Mouse (Mus musculus) lung, postnatal 0 days (tissue): Measurements from ENCODE around the gene Srd5a2.

Experiments used
- CTCF ChIP-seq: IDR thresholded peaks from 2 replicates; pipeline ENCODE4 v1.5.1; 2016; ENCODE audit warnings: antibody characterized with exemption, mild to moderate bottlenecking
- EP300 ChIP-seq: IDR thresholded peaks from 2 replicates; pipeline ENCODE4 v1.6.1; 2016; ENCODE audit warnings: antibody characterized with exemption, mild to moderate bottlenecking, control low read depth

DNA sequence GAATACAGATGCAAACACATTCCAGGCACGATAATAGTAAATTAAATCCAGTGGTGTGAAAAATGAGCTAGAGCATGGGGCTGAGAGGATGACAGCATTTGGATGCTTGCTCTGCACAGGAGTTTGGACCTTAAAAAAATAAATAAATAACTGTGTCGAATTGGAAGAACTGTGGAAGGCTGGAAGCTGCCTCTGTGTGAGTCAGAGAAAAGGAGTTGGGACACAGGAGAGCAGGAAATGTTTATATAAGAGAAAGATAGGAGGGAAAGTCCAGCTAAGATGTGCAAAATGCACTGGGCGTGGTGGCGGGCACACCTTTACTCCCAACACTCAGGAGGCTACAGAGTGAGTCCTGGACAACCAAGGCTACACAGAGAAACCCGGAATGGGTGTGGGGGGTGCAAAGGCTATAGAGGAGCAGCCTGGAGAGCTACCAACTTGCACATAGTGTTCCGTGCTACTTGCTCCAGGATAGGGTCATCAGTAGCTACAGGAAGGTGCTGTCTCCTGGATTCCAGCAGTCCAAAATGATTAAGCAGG, 32.4 kb upstream of the Srd5a2 start:
- TF ChIP-seq CTCF (no peak), EP300 (no peak)
